In genomic region chr19:22940956-22941355, GRCm38 (mm10) we compare ENCODE assay signal across 14 mouse cellular contexts.
A peak's percentile ranks its signal among the peaks of the same experiment; 100 is the strongest.
DNase-seq lines count a peak whose midpoint lies in the region; ATAC-seq and TF ChIP-seq lines count a peak whose summit lies in the region.
"Had no signal": no experiment of that assay in that cellular context is flagged by ENCODE, and none has a peak within 500 bp of the region (broad histone marks: within the 10 kb centered on the region; RNA-seq: fewer than 3 reads in every experiment).

No protein-coding gene starts in this region.

- peak; percentile 46; the same call in 1 of the 2 replicates for ATAC-seq in cerebellum, adult (ENCODE audit: insufficient number of reproducible peaks, low FRiP score, low TSS enrichment)
- no peak for ATAC-seq in heart, embryonic 12.5 days (ENCODE audit: insufficient number of reproducible peaks, low FRiP score)
- ATAC-seq in lung, postnatal 0 days, result no peak
- no peak for ATAC-seq in stomach, postnatal 0 days (ENCODE audit: low FRiP score, low TSS enrichment)

- no peaks in the 10 kb centered on the region for H3K79me2 ChIP-seq in heart, adult 2 months (replicated peaks; ENCODE audit: control insufficient read depth, insufficient read depth, low read length)

- no peaks in the 10 kb centered on the region for H3K27me3 ChIP-seq in heart, adult 2 months (ENCODE audit: control insufficient read depth, insufficient read depth, low read length)
- H3K27me3 ChIP-seq in heart, embryonic 12.5 days (replicated peaks), result no peaks in the 10 kb centered on the region
- H3K27me3 ChIP-seq in lung, postnatal 0 days (replicated peaks; ENCODE audit: insufficient read depth, low read length), result no peaks in the 10 kb centered on the region
- no peaks in the 10 kb centered on the region for H3K27me3 ChIP-seq in stomach, postnatal 0 days (ENCODE audit: control insufficient read depth, insufficient read depth, low read length)
- H3K27me3 ChIP-seq in limb, embryonic 10.5 days (ENCODE audit: low read depth, poor library complexity, severe bottlenecking), result no peaks in the 10 kb centered on the region
- H3K27me3 ChIP-seq: embryonic facial prominence, embryonic 15.5 days; heart, embryonic 15.5 days; midbrain, embryonic 13.5 days had no signal

- 76% methylated on average over 9 of the region's 9 CpGs for WGBS in heart, adult 2 months
- 88% methylated on average over 9 of the region's 9 CpGs for WGBS in heart, embryonic 12.5 days
- WGBS in lung, postnatal 0 days, result 78% methylated on average over 9 of the region's 9 CpGs
- 81% methylated on average over 9 of the region's 9 CpGs for WGBS in stomach, postnatal 0 days
- WGBS in limb, embryonic 10.5 days, result 93% methylated on average over 9 of the region's 9 CpGs

- no peak for TF ChIP-seq EP300 in heart, adult 2 months (IDR thresholded peaks at IDR 0.05; ENCODE audit: insufficient read depth, low read depth, low read length)
- TF ChIP-seq EP300 in lung, postnatal 0 days (IDR thresholded peaks at IDR 0.05), result no peak
- no peak for TF ChIP-seq EP300 in stomach, postnatal 0 days (optimal IDR thresholded peaks at IDR 0.05)

- no peak for TF ChIP-seq POLR2A in heart, adult 2 months (IDR thresholded peaks at IDR 0.05; ENCODE audit: insufficient read depth, low read depth, low read length)

- no peaks in the 10 kb centered on the region for H3K9me3 ChIP-seq in heart, embryonic 12.5 days (replicated peaks)
- no peaks in the 10 kb centered on the region for H3K9me3 ChIP-seq in lung, postnatal 0 days (ENCODE audit: low read length)
- H3K9me3 ChIP-seq in stomach, postnatal 0 days (ENCODE audit: control insufficient read depth, low read length), result no peaks in the 10 kb centered on the region
- no peaks in the 10 kb centered on the region for H3K9me3 ChIP-seq in limb, embryonic 10.5 days (replicated peaks)
- H3K9me3 ChIP-seq: embryonic facial prominence, embryonic 15.5 days; forebrain, embryonic 10.5 days; heart, embryonic 15.5 days; midbrain, embryonic 13.5 days had no signal

- no peak for DNase-seq in cerebellum, adult 9-11 months
- DNase-seq in heart, adult 2 months, result no peak
- DNase-seq in lung, postnatal 0 days (ENCODE audit: low spot score), result no peak
- DNase-seq in lung, postnatal 10 days, result no peak
- DNase-seq in stomach, postnatal 0 days (ENCODE audit: low spot score), result no peak
- no peak for DNase-seq in limb, embryonic 10.5 days (ENCODE audit: low spot score)
- DNase-seq: thymus, postnatal 14 days had no signal

- no peak overlapping the region for H3K4me2 ChIP-seq in heart, embryonic 12.5 days
- H3K4me2 ChIP-seq in lung, postnatal 0 days (replicated peaks; ENCODE audit: low read depth, low read length), result no peak overlapping the region
- H3K4me2 ChIP-seq in stomach, postnatal 0 days (replicated peaks; ENCODE audit: low read depth), result no peak overlapping the region
- H3K4me2 ChIP-seq: embryonic facial prominence, embryonic 15.5 days; heart, embryonic 15.5 days; lung, embryonic 14.5 days; midbrain, embryonic 13.5 days had no signal

- intact Hi-C loops in heart, adult 2 months (cut with DNase I), result loop anchor here (1.0 to 5.0 kb wide), 3 partner anchors 66 to 285 kb away; partner anchors contain the start of gene Klf9

- H3K4me3 ChIP-seq in heart, adult 2 months, result no peak overlapping the region
- no peak overlapping the region for H3K4me3 ChIP-seq in heart, embryonic 12.5 days
- no peak overlapping the region for H3K4me3 ChIP-seq in lung, postnatal 0 days (ENCODE audit: low read depth, low read length)
- H3K4me3 ChIP-seq in stomach, postnatal 0 days (ENCODE audit: low read depth, low read length), result no peak overlapping the region
- no peak overlapping the region for H3K4me3 ChIP-seq in limb, embryonic 10.5 days
- H3K4me3 ChIP-seq: embryonic facial prominence, embryonic 15.5 days; forebrain, embryonic 10.5 days; heart, embryonic 15.5 days; midbrain, embryonic 13.5 days had no signal

- peaks cover 10% of the 10 kb centered on the region for H3K4me1 ChIP-seq in heart, adult 2 months (ENCODE audit: control insufficient read depth, insufficient read depth, low read length)
- H3K4me1 ChIP-seq in heart, embryonic 12.5 days (replicated peaks), result peaks cover 12% of the 10 kb centered on the region; the same call in 1 of the 2 replicates
- H3K4me1 ChIP-seq in lung, postnatal 0 days (ENCODE audit: insufficient read depth, low read depth, low read length), result 0 out of 2 replicates have a peak, but pooled peaks cover 3% of the 10 kb centered on the region
- H3K4me1 ChIP-seq in stomach, postnatal 0 days (replicated peaks; ENCODE audit: control insufficient read depth, insufficient read depth), result 0 out of 2 replicates have a peak, but pooled peaks cover 5% of the 10 kb centered on the region
- H3K4me1 ChIP-seq in limb, embryonic 10.5 days, result no peaks in the 10 kb centered on the region

- no peak overlapping the region for H3K9ac ChIP-seq in heart, adult 2 months (ENCODE audit: low read depth, low read length)
- no peak overlapping the region for H3K9ac ChIP-seq in heart, embryonic 12.5 days
- H3K9ac ChIP-seq in lung, postnatal 0 days (replicated peaks; ENCODE audit: low read depth), result no peak overlapping the region
- no peak overlapping the region for H3K9ac ChIP-seq in stomach, postnatal 0 days (ENCODE audit: low read length)
- H3K9ac ChIP-seq: embryonic facial prominence, embryonic 15.5 days; heart, embryonic 15.5 days; lung, embryonic 14.5 days; midbrain, embryonic 13.5 days had no signal

- H3K27ac ChIP-seq in heart, adult 2 months, result peak overlapping the region; percentile 60
- H3K27ac ChIP-seq in heart, embryonic 12.5 days (ENCODE audit: poor library complexity, severe bottlenecking), result no peak overlapping the region
- H3K27ac ChIP-seq in lung, postnatal 0 days (ENCODE audit: low read length), result 0 out of 2 replicates have a peak overlapping the region, but pooled peaks have one; percentile 32
- H3K27ac ChIP-seq in stomach, postnatal 0 days (replicated peaks), result peak overlapping the region; percentile 19
- H3K27ac ChIP-seq in limb, embryonic 10.5 days, result no peak overlapping the region
- H3K27ac ChIP-seq: embryonic facial prominence, embryonic 15.5 days; forebrain, embryonic 10.5 days; heart, embryonic 15.5 days; midbrain, embryonic 13.5 days had no signal

- no peaks in the 10 kb centered on the region for H3K36me3 ChIP-seq in heart, adult 2 months (ENCODE audit: control insufficient read depth, insufficient read depth, low read length)
- H3K36me3 ChIP-seq in heart, embryonic 12.5 days, result no peaks in the 10 kb centered on the region
- H3K36me3 ChIP-seq in lung, postnatal 0 days (ENCODE audit: insufficient read depth, low read length), result no peaks in the 10 kb centered on the region
- H3K36me3 ChIP-seq in stomach, postnatal 0 days (ENCODE audit: control insufficient read depth, insufficient read depth, low read length), result no peaks in the 10 kb centered on the region
- H3K36me3 ChIP-seq in limb, embryonic 10.5 days, result no peaks in the 10 kb centered on the region
- H3K36me3 ChIP-seq: embryonic facial prominence, embryonic 15.5 days; forebrain, embryonic 10.5 days; heart, embryonic 15.5 days; midbrain, embryonic 13.5 days had no signal

- no peak for TF ChIP-seq CTCF in heart, adult 2 months (IDR thresholded peaks at IDR 0.05)
- TF ChIP-seq CTCF in lung, postnatal 0 days (IDR thresholded peaks at IDR 0.05), result no peak
- no peak for TF ChIP-seq CTCF in stomach, postnatal 0 days (IDR thresholded peaks at IDR 0.05; ENCODE audit: low read depth)

Comparison
In these comparisons a context has a peak if more than half of its experiments do, and no peak if none do; other contexts are left out.
1. H3K27ac ChIP-seq: peak in heart, adult 2 months (single experiment), lung, postnatal 0 days (single experiment) and stomach, postnatal 0 days (single experiment); none in heart, embryonic 12.5 days (single experiment) and limb, embryonic 10.5 days (single experiment).